Mouse (Mus musculus) T-helper 17 cell (primary cell): ENCODE measurements around the gene Crisp4.

ENCODE experiments used
- in situ Hi-C, 2 experiments: fragments of 300-600 bp; cut with MboI, MseI; formaldehyde crosslinking; loops; 1 replicate in 1 of 2; 2 replicates in 1 of 2; pipeline ENCODE4 v1.15.1; 2025; ENCODE audit warnings: high pct_unique_total_duplicates in 2 of 2

Gene Crisp4

DNA sequence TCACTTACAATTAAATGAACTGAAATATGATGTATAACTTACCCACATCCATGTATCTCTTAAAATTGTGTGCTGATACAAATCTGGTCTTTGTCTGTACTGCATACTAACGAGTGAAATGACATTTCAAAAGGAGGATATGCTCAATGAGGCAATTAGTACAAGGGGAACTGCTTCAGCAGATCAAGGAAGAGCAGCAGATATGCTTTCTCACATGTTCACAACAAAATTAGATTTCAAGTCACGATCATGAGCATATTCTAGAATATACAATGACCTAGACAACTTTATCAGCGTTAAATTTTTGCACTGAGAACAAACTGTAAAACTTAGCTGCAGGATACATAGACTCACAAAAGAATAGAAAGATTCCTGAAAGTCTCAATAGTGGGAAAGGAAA lies at the start of gene Crisp4:
Gene Crisp4 (minus strand): TSS at position 101 of the 400 bp plus-strand sequence.
- in situ Hi-C loops = no loop called here

DNA sequence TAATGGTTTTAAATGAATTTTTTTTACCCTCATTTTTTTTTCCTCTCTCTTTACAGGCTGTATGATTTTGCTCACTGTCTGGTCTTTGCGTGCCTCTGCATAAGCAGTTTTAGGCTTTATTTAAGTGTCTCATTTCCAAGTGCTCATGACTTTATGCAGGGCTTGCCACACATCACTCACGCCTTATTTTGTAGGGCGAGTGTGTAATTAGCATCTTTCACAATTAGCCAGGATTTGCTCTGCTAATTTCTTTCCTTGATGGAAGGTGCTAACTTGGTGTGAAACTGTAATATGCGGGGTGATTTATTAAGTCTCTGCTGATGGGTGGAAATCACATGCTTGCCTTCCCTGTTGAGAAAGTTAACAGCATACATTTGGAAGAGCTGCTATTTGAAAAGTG lies 46.0 kb upstream of the Crisp4 start:
- in situ Hi-C loops = no loop called here

DNA sequence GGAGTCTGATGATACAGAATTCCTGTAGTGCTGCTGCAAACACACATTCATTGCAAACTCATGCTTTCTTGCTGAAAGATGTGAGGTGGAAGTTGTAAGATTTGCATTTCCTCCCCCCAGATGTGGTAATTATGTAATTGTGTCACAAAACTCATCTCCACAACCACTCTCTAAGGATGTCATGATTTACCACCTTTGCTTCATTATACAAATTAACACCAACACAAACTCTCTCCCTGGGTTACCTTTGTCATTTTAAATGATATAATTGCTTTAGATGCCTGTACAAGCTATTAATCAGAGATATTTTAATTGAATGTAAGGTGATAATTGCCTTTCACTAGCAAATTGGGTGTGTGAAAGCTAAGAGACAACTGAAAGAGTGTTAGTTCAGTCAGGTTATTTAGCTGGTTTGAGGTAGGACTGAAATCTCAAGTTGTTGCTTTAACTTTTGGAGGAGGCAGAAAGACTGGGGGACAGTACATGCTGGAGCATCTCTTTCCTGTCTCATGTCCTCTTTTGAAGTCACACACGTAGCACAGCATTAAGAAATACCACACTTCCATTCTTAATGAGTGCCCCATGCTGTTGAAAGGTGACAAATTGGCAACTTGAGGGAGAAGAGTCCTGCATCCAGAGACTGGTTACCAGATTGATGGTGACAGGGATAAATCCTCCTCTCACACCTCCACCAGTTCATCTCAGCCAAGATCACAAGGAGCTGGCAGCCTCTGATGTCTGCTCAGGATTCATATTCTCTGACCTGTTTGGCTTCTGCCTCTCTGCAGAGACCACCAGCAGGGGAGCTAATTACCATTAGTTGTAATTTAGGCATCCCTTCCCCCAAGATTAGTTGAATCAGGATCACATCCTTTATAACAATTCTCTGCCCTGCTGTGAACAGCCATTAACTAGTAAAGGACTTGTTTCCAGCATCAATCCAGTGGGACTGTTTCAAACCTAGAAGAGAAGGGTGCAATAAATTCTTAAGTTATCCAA lies 45.3 kb upstream of the Crisp4 start:
- in situ Hi-C loops = no loop called here

DNA sequence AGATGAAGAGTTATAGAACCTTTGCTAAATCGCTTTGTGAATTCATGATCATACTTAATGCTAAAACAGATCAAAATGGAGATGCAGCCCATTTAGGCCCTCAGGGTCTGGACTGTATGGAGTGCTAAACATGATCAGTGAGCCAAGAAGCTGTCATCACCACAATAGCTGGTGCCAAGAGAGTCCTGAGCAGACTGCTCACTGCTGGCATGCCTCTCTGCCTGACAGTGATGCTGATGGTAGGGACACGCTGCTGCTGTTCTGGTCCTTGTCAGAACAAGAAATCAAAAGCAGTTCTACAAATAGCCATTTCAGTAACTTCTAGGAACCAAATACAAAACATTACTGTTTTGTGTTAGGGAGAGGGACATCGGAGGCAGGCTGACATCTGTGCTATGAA lies 35.5 kb upstream of the Crisp4 start:
- in situ Hi-C loops = no loop called here

DNA sequence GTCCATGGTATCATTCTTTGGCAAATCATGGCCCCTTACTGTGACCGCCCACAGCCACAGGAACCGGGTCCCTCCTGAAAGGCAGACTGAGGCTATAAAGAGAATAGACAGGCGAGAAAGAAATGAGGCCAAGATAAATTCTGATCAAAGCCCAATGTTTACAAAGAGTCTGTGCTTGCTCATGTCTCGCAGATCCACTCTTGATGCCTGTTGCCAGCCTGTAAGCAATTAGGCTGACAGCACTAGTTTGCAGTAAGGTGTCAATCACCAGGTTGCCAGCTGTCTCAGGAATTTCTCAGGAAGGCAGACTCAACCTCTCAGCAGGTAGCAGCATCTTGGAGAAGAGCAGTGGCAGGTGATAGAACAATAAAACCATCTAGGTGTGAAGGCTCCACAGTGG lies 24.9 kb upstream of the Crisp4 start:
- in situ Hi-C loops = no loop called here

DNA sequence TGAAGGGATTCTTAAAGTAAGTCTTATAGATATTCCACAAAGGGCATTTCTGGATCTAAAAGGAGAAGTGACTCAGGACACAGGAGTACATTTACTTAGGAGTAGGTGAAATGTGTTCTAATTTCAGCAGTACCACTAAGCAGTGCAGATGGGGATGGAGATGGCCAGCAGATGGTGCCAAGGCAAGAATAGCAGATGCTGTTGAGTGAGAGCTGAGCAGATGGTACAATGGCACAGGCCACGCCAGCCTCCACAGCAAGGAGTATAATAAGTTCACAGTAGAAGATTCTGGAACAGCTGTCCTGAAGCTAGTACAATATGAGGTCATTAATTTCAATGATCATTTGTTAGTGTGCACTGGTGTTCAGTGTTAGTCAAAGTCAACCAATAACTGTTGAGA lies 22.6 kb upstream of the Crisp4 start:
- in situ Hi-C loops = no loop called here

DNA sequence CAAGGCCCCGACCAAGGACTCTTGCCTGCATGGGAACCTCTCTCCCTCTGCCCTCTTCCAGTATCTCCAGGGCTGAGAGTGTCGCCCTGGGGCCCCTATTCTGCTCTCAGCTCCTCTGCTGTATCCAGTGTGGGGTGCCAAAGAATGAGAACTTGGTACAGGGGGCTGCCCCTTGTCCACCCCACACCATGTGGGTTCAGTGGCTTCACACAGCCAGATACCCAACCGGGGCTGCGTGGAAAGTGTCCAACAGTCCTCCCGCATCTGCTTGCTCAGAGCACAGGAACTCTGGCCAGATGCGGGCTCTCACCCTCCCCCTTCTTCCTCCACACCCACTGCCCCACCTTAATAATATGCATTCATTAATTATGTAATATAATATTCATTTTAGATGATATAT lies 13.4 kb upstream of the Crisp4 start:
- in situ Hi-C loops = no loop called here

DNA sequence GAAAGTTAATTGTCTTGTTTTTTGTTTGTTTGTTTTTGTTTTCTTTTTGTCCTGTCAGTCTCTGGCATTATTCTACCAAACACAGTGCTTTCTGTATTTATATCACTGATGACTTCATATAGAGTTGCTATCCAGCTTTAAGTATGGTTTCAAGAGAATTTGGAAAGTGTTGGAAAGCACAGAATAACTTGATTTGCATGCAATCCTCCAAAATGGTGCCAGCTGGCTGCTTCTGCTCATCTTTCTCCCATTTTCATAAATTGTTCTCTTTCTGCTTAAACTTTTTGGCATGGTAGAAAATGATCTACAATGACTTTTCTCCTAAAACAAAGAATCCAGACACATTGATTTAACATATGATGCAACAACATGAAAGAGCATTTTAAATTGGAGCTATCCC lies 2.5 kb upstream of the Crisp4 start:
- in situ Hi-C loops = no loop called here

DNA sequence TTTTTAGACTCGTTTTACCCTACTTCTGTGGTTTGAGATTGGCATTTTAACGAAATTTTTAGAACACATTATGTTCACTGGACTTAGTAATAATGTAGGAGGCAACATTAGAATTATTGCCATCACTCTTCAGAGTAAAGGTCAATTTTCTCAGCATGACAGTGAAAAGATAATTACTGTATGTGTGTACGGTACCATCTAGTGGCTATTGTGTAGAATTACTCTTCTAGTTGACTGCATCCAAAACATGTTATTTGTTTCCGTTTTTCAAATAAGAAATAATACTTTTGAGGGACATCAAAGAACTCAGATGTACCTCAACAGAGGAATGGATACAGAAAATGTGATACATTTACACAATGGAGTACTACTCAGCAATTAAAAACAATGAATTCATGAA lies 14.0 kb downstream of the Crisp4 start:
- in situ Hi-C loops = no loop called here

DNA sequence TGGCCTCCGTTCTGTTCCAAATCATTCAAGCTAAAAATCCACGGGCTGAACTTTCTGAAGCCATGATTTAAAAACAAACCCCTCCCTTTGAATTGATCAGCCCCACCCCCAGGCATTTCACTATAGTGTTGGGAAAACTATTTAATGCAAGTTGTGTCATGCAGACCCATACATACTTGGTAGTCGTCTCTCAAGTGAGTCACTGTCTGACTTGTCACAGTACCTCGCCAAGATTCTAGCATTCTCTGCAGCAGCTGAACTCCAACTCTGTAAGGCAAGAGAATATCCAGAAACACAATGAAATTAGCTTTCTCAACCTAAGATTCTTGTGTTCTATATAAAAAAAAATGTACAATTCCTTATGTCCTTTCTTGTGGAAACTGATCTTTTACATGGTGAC lies 15.7 kb downstream of the Crisp4 start:
- in situ Hi-C loops = no loop called here

DNA sequence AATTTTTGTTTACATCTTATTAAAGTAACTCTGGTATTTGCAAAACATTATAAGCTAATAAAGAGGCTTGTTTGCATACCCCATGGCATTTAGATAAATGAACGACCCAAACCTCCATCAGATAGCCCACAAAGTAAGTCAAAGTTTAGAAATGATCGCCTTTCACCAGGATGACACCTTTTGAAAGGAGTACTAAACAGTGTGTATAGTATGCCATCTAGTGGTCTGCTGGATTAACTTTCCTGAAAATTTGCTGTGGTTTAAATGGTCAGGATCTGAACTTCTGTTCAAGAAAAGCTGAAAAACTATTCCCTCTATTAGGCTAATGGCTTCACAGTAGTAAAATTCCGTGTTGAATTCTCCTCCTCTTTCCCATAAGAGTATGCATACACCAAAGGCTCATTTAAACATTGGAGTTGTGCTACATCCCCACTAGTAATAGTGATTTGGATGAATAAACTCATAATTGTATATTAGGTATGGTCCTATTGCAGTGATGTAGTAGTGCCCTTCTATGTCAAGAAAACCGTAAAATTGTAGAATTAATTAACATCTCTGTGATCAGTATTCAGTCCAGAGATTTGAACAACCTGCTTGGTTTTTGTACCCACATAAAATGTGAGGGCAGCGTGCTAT lies 38.9 kb downstream of the Crisp4 start:
- in situ Hi-C loops = loop anchor here (25.0 kb wide), 1 partner anchor 945 kb away; no protein-coding TSS in a partner anchor

DNA sequence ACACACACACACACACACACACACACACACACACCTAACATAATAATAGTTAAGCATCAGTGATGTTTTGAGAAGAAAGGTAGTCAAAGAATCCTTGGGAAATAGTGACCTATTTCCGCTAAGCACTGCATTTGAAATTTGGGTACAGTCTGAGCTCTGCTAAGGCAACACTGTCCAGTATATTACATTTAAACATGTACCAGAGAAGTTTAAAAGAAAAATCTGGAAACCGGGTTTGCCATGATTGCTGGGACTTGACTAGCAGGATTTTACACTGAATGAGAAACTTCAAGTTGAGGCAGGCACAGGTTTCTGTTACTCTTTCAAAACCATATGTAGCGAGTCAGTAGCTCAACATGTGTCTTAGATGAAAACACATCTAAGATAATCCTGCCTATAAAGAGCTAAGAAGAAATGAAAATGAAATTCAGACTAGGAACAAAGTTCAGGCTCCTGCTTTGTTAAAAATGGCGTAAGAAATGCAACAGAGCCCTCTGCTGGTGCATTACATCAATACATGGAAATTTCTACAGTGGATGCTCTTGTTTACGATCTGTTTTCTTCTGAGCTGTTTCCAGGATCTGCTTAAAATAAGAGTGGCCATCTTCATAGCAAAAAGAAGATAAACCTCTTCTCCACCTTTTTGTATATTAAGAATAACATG lies 39.7 kb downstream of the Crisp4 start:
- in situ Hi-C loops = loop anchor here (25.0 kb wide), 1 partner anchor 944 kb away; no protein-coding TSS in a partner anchor

DNA sequence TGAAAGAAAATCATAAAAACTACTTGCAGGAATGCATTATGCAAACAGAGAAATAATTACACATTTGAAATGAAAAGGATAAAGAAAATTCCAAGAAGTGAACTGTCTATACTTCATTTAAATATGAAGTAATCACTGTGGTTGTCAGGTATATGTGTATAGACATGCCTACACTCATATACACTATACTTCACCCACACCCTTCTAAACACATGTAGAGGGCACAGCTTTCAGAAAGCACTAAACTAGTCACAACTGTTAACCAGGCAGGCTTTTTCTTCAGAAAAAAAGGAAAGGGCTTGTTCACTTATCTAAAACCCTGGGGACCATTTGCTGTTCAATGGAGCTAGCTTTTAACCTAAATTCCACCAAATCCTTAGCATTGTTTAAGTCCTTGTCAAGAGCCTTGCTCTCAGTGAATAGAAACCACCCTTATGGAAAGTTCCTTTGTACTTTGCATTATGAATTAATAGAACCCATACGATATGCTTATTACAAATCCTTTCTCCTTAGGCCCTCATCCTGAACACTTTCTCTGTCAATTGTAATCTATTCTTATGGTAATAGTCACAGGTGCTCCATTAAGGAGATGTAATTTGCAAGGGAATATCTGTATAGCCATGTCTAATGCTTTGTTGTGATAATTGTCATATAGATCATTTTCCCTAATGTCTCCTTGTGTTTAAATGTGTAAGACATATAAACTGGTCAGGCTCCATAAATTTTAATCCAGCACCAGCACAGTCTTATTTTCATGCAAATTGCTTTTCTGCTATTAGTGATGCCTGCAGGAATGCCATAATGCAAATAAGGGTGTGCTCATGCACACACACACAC lies 40.5 kb downstream of the Crisp4 start:
- in situ Hi-C loops = loop anchor here (25.0 kb wide), 1 partner anchor 943 kb away; no protein-coding TSS in a partner anchor
